Mouse (Mus musculus) layer of hippocampus, postnatal 25 days (tissue): ENCODE measurements around the gene Slc35f4. TPM values are rescaled to one million over a fixed set of nuclear protein-coding genes. Genes with fewer than 3 reads are reported as not detected.

ENCODE experiments used
- DNase-seq, 2 experiments: peaks; one replicate each; pipeline ENCODE4 v3.0.0; 2022; ENCODE audit warnings: mixed read lengths in 2 of 2, low spot score in 1 of 2; ENCODE audit errors: extremely low spot score in 1 of 2
- total RNA-seq, 2 experiments: library from RNA; stranded (reverse); gene quantifications; 2 replicates each; pipeline ENCODE4 v1.2.3; 2021

Gene Slc35f4
- total RNA-seq, 2 experiments from 2014 or later = 13.9 to 15.9 TPM

DNA sequence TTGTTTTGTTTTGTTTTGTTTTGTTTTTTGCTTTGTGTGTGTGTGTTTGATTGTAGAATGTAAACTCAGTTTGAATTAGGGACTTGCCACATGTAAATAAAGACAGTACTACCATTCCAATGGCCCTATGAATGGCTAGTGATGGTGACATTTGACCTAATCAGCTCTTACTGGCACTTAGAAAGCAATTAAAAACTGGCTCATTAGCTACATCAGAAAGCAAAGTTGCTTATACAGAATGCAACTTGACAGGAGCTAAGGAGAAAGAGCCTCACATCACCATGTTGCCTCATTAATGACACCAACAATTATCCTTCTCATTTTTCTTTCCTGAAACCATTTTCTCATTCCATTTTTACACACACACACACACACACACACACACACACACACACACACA, 170.3 kb downstream of the Slc35f4 start:
- DNase-seq = no peak

DNA sequence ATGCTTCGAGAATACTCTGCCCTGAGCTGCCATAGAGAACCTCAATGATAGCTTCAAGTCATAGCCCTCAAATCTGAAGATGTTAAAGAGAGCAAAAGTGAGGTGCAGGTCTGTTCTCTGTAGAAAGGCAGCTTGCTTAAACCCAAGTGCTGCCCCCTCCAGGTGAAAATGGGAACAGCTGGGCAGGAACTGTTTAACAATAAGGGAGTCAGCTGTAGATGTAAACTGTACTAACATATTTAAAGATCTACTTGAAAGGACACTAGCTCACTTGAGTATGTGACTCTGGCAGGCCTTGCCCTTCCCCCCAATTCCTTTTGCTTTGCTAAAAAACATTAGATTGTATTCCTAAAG, 177.0 kb downstream of the Slc35f4 start:
- peak; percentile 16 to 58 for DNase-seq

DNA sequence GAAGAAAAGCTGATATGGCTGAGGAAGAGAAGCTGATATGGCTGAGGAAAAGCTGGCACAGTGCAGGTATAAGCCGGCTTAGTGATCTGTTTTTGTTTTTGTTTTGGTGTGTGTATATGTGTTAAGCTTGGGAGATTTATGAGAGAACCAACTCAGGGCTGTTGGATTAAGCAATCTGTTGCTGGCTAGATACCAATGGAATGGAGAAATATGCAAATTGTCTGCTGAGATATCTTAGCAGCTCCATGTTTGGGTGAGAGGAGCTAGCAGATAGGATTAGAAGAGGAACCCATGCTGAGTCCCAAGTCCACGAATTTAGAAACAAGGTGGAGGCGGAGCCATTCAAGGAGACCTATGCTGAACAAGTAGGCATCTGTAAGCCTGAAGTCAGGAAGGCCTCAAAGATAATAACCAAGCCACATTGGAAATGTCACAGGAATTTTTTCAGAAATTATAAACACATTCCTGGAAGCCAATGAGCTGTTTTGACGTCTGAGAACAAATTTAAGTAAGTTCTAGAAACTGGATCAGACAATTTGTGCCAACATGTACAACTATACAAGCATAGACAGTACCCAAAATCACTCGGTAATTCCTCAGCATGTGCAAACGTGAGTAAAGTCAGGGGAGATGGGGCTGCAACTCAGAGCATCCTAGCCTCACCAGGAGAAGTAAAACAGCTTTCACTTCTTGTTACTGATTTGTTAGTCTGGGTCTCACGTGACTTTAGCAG, 177.5 kb downstream of the Slc35f4 start:
- no peak for DNase-seq

DNA sequence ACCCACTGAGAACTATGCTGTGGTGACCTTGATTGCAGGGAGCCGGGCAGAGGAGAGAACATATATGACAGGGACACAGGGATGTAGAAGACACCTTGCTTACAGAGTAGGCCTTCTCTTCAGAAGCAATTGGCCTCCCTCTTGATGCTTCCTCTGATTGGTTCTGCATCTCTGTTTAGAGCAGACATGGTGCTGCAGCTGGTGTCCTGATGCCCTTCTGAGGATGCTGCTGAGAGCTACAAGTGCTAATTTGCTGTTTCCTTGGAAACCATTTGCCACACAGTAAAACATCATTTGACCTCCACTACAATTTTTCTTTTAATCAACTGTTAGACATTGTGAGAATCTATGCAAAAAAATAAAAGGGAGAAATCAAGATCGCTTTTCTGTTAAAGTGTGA, 180.0 kb downstream of the Slc35f4 start:
- no peak for DNase-seq

DNA sequence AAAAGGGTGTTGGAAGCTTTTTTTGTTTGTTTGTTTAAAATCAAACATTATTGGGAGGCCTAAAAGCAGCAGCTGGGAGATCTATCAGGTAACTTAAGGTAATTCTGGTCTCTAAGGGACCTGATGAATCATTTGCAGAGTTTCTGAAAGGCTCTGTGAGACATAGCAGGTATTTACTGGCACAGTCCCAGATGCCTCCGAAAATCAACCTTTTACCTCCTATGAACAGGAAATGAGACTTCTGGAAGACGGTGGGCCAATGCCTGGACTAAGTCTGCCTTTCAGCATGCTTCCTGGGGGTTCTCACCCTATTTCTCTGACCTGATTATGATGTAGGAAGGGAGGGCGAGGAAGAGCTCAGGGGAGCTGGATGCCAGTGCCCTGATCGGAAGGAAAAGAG, 188.8 kb downstream of the Slc35f4 start:
- DNase-seq = no peak

DNA sequence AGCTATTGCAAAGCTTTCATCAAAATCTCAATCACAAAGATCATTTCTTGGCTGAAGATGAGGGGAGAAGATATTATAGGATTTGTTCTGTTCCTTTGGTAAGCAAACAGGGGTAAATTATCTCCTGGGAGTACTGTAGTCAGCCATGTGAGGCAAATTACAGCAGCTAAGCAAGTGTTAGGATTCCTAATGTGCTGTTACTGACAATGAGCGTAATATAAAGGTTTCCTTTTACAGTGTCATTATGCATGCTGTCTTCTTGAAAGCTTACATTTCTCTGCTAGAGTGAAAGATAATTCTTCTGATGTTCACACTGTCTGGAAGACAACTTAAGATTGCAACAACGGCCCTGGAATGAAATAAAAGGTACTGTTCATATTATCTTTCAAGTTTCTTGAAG, 192.0 kb downstream of the Slc35f4 start:
- no peak for DNase-seq

DNA sequence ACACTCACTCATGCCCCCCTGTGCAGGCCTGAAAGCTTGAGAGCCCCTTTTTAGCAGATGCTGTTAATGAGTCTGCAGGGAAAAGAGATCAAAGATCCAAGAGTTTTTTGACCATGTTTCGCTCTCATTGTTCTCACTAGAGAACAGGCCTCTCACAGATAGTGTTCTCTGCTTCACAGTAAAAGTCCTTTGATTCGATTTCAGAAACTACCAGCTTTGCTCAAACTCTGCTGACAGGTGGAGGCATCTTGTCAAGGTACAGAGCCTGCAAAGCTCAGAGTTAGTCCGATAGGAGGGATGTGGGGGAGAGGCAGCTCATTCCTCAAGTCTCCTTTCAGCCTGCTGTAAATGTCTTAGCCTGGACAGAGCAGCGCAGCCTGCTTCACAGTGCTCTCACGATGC, 209.4 kb downstream of the Slc35f4 start:
- no peak for DNase-seq

DNA sequence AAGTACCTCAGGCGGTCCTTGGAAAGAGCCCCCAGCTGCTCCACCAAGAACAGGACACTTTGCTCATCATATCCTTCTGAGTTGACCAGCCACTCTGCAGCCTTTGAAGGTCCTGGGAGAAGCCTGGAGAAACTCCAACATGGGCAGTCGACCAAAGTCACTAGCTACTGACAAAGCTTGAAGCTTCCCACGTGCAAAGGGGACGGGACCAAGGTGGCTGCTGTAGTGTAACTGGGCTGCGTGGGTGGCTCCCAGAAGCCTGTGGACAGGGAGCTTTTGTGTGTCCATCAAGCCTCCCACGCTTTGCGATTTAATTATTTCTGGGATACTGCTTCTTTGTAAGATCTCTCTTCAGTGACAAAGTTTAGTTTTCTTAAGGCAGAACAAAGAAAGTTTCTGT, 211.9 kb downstream of the Slc35f4 start:
- no peak for DNase-seq

DNA sequence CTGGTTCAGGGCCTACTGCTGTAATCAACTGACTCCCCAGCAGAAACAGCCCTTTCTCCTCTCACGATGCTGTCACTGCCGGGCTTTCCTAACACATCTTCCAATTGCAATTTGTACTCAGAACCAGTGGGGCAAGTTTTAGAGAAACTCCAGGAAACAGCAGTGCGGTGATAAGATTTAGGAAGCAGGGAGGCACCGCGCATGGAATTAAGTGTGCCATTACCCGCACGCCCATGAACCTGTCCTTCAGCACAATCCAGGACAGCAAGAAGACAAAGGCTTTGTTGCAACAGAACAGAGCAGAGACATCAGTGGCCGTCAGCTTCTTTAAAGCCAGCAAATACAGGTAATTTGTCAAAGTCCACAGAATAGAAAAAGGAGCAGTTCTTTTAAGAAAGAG, 212.5 kb downstream of the Slc35f4 start:
- DNase-seq = no peak

DNA sequence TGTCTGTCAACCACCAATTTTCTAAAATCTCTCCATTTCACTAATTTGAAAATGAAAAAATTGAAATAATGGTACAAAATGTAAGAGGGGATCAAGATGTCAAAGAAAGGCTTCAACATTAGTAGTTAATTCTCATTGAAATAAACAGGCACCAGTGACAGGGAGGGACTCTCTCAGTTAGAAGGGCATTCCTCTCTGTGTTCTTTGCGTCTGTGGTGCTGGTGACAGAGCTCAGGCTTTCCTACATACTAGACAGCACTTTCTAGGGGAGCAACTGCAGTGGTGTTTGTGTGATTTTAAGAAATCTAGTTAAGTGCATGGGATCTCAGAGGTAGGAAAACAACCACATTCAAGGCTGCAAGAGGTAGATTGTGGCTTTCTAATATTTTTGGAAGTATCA, 214.3 kb downstream of the Slc35f4 start:
- no peak for DNase-seq

DNA sequence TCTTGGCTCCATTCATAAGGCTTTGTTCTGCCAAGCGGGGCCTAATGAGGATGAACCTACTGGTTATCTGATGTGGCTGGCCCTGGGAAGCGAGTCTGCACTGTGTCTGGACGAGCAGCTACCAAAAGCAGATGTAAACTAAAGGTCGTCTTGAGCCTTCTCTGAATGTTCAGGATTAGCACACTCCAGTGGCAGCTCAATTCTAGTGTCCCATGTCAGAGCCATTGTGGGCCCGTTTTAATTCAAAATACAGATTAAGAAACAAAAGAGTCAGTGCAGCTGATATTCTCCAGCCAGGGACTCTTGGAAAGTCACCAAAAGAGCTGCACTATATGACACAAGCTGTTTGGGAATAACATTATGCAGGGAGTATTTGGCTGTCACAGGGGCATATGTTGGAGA, 214.8 kb downstream of the Slc35f4 start:
- no peak for DNase-seq

DNA sequence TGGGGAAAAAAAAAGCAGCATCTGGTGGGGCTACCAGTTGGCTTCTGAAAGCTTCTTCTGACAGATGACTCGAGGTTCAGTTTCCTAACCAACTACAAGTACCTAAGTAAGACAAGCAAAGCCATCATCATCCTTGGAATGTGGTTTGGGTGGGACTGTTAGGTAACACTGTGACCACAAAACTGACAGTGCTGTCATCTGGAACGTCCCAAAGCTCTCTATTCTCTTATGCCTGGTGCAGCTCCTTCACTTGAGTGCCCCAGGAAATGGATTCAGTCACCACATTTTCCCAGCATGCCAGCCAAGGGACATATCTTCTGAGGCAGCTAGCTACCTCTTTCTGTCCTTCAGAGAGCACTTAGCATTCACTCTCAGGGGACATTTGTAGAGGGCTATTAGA, 216.2 kb downstream of the Slc35f4 start:
- DNase-seq = no peak

DNA sequence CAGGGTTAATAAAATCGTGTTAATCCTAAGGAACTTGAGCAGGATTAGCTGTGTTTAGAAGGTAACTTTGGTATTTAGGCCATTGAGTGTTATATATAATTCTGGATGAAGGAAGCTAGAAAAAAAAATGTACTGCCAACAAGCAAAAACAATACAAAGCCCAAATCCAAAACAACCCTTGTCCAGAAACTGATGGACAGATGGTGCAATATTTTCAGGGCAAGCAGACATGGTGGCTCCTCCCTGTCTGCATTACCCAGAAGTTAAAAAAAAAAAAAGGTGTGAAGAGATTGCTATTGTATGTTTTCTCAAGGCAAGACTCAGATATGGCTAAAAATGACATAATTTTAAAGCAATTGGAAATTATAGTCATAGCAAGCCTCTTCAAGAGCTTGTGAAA, 217.3 kb downstream of the Slc35f4 start:
- DNase-seq = no peak

DNA sequence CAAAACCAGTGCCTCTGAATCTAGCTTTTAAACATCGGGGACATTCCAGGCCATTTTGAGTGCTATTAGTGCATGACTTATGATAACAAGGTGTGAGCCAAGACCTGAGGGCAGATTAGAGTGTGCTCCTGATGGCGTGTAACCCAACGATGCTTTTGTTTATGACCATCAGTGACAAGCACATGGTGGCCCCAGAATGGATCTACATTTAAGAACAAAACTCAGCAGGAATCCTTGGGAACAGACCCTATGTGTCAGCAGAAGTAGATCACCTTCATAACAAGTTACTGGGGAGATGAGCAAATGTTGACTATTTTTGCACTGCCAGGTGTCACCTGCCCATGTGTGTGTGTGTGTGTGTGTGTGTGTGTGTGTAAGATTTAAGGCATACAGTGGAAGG, 218.0 kb downstream of the Slc35f4 start:
- no peak for DNase-seq

DNA sequence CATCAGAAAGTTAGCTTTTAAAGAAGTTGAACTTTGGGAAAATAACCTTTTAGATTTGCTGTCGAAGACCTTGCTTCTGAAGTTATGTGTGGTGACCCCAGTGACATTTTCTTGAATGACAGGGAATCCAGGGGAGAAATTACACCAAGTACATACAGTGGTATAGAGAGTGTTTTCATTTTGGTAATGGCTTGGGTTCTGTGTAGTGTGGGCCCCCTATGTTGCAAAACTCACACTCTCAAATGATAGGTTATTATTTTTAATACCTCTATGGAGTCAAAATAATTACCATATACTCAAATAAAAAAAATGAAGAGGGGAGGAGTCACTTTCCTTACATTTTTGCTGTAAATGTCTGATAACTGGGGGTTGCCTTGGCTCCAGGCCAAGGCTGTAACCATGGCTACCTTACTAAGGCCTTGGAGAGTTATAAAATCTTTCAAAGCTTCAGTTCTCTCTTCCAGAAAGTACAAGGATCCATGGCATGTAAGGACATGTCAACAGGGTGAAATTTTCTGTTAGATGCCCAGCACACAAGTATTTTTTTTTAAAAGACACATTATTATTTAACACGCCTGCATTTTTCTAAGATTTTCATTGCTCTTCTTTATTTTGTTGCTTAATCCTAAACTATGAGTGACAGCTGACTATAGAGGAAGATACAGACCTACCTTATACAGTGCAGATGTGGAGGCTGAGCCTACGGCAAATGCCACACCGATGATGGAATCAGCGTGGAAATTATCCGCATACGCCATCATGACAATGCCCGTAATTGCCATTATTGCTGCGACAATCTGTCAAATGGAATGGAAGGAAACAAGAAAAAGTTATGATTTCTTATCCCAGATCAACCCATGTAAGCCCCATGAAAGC, 220.1 kb downstream of the Slc35f4 start:
- DNase-seq = no peak

DNA sequence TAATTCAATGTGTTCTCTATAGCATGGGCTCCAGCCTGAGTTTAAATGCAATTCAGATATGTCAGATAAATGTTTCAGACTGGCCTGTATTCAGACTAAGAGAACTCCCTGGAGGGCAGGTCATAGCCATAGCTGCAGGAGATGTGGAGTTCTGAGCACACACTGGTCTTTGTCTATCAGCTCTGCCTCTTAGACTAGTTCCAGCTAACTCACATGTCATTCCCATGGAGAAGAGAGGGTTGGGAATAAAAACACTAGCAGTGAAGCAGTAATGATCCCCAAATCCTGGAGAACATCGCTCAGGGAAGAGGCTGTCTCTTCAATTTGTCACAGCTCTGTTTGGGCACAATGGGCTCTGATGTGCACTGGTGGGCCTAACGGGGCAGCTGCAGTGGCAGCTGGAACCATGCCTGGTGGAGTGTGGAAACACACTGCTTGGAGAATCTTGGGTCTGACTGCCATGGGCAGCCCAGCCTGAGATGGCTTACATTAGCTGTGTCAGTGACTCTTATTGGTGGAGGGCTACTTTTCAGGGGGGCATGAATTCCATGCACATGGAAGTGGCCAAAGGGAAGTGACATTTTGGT, 223.5 kb downstream of the Slc35f4 start:
- DNase-seq = no peak

DNA sequence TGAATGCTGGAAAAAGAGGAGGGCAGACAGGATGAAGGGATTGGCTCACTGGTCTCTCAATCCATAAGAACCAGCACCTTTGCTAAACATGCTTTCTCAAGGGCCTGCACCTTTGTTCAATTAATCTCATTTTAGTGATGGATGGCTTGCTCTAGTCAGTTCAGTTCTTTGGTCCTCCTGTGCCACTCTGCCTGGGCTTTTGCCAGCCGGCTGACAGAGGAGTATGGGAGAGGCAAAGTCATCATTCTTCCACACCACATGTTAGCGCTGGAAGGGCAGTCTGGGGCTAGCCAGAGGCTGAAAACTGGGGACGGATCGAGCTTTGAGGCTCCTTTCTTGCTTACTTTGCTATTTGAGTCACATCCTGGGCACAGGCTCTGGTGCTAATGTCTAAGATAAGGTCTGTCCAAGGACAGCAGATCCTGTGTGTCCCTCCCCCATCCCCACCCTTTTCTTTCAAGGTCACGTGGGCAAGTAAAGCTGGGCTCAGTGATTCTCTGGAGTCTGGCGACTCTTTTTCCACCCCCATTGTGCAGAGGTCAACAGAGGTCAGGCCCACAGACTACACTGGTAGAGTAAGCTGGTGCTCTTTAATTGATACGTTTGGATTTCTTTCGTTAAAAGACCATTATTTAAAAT, 224.7 kb downstream of the Slc35f4 start:
- no peak for DNase-seq

DNA sequence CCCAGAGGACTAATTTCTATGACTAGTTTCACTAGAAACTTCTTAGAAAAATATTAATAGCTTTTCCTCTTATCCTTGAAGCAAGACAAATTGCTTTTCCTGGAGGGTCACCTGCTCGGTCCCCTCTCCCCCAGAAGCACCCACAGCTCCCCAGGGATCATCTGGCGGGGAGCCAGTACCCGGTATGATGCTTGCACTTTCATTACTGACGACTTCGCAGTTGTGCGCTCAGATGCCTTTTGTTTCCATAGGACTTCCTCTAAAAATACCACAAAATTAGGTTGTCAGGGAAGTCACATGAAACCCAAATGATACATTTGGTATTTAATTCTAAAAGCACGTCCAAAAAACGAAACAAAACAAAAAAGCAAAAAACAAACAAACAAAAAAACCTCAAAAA, 225.5 kb downstream of the Slc35f4 start:
- no peak for DNase-seq

DNA sequence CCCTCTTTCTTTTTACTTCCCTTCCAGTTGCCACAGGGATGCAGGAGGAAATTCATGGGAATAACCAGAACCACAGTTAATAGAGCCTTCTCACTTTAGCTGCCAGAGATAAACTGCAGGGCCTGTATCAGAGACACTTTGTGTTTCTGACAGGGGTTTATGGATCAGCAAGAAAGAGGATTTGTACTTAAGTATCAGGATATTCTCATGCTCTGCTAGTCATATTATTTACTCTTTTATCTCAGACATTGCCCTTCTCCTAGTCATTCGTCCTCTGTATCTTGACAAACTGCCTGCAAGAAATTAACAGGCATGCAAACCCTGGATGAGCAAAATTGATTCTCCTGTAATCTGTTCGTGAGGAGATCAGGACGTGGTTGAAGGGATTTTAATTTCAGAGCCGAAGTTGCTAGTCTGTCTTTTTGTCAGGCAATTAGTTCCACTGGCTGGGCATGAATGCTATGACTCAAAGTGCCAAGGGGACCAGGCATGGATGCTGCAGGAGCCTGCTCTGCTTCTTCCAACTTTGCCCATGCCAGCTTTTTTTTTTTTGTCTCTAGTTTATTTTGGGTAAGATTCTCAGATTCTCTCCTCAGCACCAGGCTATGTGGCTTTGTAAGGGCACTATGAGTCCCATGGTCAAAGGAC, 231.9 kb downstream of the Slc35f4 start:
- no peak for DNase-seq

DNA sequence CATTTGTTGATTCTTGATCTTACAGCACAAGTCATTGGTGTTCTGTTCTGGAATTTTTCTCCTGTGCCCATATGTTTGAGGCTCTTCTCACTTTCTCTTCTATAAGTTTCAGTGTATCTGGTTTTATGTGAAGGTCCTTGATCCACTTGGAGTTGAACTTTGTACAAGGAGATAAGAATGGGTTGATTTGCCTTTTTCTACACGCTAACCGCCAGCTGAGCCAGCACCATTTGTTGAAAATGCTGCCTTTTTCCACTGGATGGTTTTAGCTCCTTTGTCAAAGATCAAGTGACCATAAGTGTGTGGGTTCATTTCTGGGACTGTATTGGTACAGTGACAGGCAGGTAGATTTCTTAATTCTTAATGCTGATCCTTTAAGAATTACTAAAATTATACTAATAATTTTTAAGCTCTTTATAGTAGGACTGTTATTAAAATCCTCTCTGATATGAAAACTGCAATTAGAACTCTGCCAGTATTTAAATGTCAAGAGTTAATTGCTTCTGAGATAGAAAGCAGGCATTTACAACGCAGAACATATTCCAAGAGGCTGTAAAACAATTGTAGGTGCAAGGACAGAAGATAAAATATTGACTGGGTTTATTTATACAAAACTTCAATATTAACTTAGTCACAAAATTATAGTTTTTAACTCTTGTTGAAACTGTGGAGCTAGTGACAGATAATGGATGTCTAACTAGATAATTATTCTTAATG, 235.7 kb downstream of the Slc35f4 start:
- DNase-seq = no peak
